Mouse (Mus musculus): Measurements from ENCODE around the gene Hsd11b1. TPM values are rescaled to one million over a fixed set of nuclear protein-coding genes. Genes with fewer than 3 reads are reported as not detected.

The Hsd11b1 gene
- total RNA-seq, 2 experiments from 2014 or later: 24.1 to 24.9 TPM

DNA sequence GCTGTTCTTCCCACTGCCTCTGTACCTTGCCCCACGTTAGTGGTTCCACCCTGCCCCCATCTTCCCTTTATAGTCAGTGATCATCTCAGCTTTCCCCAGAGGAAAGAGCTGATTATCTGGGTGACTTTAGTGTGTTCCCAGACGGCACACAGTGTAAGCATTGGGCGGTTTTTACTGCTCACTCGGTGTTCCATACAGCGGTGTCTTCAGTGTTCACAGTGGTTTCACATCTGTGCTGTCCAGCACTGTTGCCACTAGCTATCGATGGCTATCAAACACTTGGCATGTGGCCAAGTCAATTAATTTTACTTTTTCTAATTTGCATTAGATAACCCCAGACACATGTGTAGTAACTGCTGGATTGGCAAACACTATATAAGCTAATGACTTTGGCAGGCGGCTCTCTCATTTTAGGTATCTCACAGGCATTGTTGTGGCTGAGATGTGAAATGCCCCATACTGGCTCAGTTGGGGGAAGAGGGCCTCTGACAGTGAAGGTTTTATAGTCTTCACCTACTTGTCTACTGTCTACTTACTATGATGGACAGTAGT is 20.4 kb upstream of the Hsd11b1 start:
- intact Hi-C loops (cut with DNase I): no loop called here
- no peak for DNase-seq (ENCODE audit: low spot score in 2 of 2)

DNA sequence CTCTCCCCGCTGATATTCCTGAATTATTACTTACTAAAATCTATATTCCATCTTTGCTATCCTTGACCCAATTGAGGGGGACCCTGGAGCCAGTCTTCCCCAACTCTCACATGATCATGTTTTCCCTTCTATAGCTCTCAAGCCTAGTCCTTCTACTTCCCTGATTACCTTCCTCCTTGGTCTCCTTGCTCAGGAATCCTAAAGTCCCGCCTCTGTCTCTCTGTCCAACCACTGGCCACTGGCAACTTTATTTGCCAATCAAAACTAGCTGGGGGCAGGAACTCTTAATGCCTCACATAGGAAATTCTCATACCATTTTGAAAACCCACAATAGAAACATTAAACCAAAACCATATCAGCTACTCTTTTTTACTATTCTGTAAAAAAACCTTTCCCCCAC is 17.5 kb upstream of the Hsd11b1 start:
- intact Hi-C loops (cut with DNase I): no loop called here
- no peak for DNase-seq (ENCODE audit: low spot score in 2 of 2)

DNA sequence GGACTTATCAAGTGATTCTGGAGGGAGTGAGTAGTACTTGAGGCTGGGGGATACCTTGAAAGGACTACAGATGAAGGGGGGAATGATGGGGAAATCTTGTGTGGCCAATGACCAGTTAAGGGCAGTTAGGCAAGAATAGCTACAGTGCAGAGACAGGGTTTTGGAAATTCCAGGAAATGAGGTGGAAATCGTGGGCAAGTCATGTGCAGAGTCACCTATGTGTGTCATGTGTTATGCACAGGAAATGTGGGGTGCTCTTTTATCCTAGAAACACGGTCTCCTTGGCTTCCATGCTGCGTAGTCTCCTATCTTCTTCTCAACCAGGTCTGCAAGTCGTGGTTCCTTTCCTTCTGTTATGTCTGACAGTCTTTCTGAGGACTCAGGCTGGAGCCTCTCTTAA is 15.6 kb upstream of the Hsd11b1 start:
- intact Hi-C loops (cut with DNase I): no loop called here
- no peak for DNase-seq (ENCODE audit: low spot score in 2 of 2)

DNA sequence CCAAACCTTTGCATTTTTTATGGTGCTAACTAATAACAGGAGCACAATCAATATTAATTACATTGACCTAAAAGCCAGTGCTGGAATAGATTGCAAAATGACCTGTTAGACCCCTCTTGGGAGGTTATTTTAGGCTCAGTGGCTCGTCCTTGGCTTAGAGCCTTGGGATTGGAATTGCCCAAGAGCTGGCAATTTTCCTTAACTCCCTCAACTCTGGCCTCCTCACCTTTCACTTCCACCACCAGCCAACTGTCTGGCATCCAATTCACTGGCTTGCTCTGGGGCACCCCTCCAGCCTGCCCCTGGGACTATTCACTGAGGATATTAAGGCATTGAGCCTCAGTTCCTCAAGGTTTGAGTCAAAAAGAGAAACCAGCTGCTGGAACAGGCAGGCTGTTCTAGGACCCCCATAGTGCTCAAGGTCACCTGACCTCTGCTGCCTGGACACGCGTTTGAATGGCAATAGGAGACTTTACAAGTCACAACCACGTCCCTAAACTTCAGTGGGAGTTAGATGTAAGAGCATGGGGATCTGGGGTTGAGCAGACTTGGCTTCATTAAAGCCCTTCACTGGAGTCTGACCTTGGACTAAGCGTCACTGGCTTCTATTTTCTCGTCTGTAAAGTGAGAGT is 14.7 kb upstream of the Hsd11b1 start:
- DNase-seq (ENCODE audit: low spot score in 2 of 2): no peak
- intact Hi-C loops (cut with DNase I): no loop called here

DNA sequence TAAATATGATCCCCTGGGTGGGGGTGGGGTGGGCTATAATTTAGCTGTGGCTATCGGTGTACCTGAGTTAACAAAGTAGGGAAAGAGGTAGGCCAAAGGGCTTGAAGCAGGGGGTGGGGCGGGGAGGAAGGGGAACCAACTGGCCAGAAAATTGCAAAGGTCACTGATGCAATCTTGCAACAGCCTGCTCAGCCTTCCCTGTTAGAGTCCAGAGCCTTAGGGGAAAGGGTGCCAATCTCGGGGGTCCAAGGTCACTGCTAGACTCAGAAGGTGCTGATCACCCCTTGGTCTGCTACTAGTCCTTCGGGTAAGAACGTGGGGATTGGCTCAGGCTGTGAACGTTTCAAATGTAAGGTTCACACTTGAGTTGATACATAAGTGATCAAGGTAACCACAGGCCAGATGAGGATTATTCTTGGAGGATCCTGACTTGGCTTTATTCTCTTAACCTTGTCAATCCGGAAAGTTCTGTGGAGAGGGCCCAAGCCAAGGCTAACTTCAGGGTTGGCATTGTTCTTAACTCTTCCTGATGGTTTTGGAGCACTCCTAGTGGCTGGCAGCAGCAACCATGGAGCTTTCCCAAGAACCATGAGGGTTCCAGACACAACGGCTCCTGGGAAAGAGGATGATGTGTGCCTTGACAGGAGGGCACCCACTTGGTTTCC is 10.7 kb upstream of the Hsd11b1 start:
- intact Hi-C loops (cut with DNase I): loop anchor here (5.0 kb wide), 1 partner anchor 43 kb away; no protein-coding TSS in a partner anchor

DNA sequence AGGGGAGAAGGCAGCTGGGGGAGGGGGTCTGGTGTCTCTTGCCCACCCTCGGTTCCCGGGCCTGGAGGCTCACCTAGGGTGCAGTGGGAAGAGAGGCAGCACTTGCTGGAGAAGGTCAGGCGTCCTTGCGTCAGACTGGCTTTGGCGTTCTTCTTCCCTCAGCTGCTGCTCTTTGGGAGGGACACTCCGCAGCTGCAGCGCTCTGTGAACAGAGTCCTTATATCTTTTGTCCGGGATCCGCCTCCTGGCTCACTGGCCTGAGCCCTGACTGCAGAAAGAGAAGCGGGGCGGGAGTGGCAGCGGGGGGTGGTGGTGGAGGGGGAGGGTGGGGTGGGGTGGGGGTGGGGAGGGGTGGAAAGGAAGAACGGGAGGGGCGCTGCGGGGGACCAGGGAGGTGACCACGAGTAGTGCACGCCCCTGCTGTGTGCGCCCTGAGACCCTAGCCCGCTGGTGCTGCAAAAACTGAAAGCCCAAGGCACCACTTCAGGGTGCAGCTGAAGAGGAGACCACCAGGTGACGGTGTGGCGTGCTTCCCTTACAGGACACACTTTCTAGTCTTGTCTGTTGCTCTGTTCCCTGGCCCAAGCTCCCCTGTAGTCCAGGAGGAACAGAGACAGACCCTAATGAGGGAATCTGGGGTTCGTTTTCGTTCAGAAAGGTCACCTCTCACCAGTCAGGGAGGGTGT is 9.2 kb upstream of the Hsd11b1 start, which contains the start of gene G0s2:
G0s2 (minus strand) TSS at position 302 of the 686 bp plus-strand sequence.
- intact Hi-C loops (cut with DNase I): loop anchor here (5.0 kb wide), 1 partner anchor 44 kb away; no protein-coding TSS in a partner anchor
- DNase-seq (ENCODE audit: low spot score in 2 of 2): peak; percentile 49 to 64

More for the DNA sequence above, 10.7 kb upstream of the Hsd11b1 start:
- DNase-seq (ENCODE audit: low spot score in 2 of 2): no peak

DNA sequence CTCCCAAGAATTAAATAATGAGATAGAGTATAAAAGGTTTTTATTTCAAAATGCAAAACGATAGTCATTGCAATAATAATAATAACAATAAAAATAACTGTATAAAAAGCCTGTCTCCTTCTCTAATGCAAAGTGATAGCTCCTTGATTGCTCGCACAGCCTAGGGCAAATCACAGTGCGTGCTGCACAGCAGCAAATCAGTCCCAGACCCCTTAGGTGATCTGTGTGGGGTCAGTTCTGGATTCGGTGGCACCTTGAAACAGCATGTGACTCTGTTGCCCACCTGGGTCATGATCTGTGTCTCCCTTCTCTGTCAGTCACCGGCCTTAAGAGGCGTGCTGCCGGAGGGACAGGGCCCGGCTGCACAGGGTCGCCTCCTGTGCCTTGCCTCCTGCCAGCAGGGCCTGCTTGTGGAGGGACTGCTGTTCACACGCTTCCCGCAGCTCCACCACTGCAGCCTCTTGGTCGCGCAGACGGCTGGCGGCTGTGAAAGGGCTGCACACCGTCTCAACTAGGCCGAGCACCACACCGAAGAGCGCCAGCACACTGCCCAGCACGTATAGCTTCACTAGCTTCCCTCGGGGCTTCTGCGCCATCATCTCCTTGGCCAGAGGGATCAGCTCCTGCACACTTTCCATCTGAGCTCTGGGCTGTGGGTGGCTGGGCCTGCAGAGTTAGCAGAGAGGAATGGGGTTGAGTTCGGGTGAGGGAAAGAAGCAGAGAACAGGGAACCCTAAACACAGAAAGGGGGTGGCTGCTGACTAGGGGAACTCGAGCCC is 8.5 kb upstream of the Hsd11b1 start:
- DNase-seq (ENCODE audit: low spot score in 2 of 2): peak in 1 of 2 experiments; percentile 21
- intact Hi-C loops (cut with DNase I): loop anchor here (5.0 kb wide), 1 partner anchor 45 kb away; no protein-coding TSS in a partner anchor

DNA sequence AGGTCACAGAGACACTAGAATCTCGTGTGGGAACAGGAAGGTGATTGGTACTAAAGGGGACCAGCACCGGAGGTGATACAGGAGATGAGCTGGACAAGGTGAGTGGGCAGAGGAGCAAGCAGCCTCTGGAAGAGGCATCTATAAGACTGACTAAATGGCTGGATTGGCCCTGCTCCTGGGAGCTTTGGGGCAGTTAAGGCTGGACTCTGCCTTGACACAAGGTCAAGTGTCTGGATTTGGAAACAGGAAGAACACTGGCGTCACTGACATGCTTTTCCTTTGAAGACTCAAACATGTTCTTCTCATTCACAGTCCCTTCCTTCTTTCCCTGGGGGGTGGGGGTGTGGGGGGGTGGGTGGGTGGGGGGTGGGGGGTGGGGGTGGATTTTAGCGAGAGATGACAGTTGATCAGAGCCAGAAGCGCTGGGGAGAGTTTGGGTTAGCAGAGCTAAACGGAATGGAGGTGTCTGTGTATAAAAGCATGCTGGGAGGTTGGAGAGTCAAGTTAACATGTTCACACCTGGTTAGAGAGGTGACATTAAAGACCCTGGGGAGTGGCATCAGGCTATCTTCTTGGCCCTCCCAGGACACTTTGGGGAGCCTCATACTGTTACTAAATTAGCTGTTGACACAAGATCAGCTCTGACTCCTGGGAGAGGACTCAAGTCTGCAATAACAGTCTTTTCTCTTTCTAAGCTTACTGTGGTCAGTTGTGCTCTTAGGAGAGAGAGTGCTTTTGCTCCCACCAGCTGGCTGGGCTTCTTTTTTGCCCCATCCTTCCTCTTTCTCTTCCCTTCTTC is 7.3 kb upstream of the Hsd11b1 start:
- no peak for DNase-seq (ENCODE audit: low spot score in 2 of 2)
- intact Hi-C loops (cut with DNase I): loop anchor here (5.0 kb wide), 1 partner anchor 46 kb away; no protein-coding TSS in a partner anchor

DNA sequence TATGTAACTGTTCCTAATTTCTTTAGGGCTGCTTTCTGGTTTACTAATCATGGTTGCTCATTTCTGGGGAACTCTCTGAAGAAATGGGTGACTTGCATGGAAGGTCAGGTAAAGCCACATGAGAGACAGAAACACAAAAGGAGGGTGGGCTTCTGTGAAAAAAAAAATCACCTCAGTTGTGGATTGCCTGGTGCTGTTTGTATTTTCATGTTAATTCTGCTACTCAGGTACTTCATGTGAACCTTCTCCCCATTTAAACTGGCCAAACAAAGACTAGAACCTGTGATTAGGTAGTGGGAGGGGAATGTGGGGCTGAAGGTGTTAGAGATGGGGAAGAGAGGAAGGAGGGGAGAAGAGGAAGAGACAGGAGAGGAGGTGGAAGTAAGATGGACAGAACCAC is 1.9 kb upstream of the Hsd11b1 start:
- no peak for DNase-seq (ENCODE audit: low spot score in 2 of 2)
- intact Hi-C loops (cut with DNase I): no loop called here

DNA sequence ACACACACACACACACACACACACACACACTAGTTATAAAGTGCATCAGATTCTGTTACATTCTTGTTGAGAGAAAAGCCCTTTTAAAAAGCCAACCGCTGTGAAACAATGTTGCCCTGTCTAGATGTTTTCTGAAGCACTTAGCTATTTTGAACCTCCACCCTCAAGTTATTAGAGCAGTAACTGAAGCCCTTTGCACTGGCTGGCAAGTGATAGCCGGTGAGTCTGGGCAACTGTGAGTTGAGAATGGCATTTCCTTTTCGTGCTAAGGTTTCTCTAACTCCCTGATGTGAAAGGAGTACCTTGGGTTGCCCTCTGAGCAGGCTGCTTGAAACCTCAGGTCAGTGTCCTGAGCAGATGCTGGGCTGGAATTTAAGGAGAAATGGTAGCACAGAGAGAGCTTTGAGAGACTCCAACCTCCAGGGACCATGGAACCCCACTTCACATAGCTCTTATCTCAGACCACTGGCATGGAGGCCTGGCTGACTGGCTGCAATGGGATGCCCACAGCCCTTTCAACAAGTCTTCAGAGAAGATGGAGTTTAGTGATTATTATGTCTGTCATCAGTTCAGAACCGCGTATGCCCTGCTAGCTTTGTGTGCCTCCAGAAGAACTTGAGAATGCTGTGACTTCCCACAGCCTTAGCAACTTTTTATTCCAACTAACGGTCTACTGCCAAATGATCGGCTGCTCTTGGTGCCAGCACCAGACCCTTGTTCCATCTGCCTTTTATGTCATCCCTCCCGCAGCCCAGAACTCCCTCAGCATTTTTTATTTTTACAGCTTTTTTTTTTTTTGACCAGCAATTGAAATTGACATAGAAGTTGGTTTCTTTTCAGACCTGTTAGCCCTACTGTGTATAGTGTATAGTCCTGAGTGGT is 608 bp downstream of the Hsd11b1 start:
- DNase-seq (ENCODE audit: low spot score in 2 of 2): no peak
- intact Hi-C loops (cut with DNase I): no loop called here

DNA sequence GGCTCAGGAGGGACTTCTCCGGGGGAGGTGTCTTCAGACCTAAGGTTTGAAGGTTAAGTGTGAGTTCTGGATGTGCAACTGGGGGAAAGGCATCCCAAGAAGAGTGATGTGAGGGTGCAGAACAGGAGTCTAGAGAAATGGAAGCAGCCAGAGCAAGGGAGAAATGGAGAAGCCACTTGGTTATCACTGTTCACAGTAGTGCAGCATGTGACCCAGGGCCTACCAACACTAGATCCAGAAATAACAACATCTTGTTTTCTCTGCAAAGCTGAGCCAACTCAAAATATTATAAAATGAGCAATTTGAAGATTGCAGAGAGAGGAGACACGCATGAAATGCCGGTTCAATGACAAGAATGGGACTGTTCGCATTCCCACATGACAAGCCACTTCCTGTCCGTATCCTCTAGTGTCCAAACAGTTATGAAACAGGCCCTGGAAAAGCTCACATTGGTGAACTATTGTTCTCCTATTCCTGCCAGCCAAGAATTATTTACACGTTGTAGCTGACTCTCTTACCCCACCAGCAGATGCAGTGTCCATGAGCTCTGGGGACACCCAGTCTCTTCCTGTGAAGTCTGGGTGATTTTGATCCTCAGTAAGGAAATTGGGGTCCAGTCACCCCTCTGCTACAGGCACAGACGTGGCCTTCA is 1.9 kb downstream of the Hsd11b1 start:
- intact Hi-C loops (cut with DNase I): no loop called here

DNA sequence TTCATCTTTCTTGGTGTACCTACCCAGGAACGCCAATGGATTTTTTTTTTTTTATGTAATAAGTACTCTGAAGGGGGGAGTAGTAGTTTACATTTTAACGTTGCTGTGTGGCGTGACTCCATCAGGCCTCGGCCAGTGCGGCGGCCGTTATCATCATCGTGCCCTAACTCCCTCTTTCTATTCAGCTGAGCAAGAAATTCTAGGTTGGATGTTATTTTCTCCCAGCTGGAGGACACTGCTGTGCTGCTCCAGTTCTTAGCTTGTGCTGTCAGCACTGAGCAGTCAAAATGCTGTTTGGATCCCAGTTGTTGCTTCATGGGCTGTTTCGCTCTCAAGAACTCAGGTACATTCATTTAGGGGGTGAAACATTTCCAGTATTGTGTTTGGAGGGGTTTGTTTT is 4.3 kb downstream of the Hsd11b1 start:
- intact Hi-C loops (cut with DNase I): no loop called here

More for the DNA sequence above, 1.9 kb downstream of the Hsd11b1 start:
- no peak for DNase-seq (ENCODE audit: low spot score in 2 of 2)

DNA sequence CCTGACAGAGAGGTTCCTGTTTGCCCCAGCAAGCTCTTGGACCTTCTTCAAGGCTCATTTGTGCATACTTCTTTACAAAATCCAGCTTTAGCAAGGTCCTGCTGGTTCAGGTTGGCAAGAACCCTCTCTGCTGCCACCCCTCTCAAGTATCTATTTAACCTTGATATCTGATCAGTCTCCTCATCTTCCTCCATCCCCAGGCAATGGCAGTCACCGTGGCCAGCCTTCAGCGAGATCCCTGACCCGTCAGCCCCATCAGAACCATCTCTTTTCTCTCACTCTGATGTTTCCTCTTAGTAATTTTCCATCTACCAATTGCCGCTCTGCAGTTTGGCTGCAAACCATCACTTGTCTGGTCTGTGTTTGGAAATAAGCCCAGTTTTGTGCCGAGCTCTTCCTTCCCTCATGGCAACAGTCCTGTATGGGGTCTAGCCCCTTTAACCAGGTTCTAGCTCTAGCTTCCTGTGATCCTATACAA is 7.2 kb downstream of the Hsd11b1 start:
- intact Hi-C loops (cut with DNase I): loop anchor here (2.0 kb wide), 2 partner anchors 68 to 120 kb away; no protein-coding TSS in a partner anchor

More for the DNA sequence above, 4.3 kb downstream of the Hsd11b1 start:
- DNase-seq (ENCODE audit: low spot score in 2 of 2): no peak

DNA sequence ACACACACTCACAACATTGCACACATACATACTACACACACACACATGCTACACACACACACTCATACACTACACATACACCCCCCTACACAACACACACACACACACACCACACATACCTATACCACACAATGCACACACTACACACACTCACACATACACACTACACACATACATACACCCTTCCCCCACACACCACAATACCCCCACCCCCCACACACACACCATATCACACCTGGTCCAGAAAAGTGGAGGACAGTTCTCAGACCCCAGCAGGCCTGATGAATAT is 7.6 kb downstream of the Hsd11b1 start:
- DNase-seq (ENCODE audit: low spot score in 2 of 2): no peak
- intact Hi-C loops (cut with DNase I): loop anchor here (2.0 kb wide), 2 partner anchors 69 to 121 kb away; no protein-coding TSS in a partner anchor

More for the DNA sequence above, 7.2 kb downstream of the Hsd11b1 start:
- DNase-seq (ENCODE audit: low spot score in 2 of 2): no peak

DNA sequence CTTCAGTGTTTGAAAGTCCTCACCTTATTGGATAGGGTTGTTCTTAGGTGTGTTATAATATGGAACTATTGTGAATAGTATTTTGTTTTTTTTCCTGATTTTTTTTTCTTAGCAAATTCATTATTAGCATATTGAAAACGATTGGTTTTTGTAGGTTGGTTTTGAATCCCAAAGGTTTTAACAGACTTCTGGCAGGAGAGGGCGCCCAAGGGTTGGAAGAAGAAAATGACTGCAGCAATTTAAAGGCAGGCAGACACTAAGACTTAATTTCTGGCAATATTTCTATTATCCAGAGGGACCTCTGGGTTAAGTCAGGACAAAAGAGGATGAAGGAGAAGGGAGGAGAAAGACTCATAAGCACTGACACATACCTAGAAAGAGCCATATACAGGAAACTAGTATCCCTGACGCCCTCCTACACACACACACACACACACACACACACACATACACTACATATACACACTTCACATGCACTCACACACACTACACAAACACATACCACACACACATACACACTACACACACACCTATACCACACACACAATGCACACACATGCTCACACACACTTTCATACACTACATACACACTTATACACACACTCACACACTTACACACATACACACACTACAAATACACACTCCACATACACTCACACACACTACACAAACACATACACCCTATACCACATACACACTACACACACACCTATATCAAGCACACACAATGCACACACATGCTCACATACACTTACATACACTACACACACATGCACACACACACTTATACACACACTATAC is 8.2 kb downstream of the Hsd11b1 start:
- DNase-seq (ENCODE audit: low spot score in 2 of 2): peak; percentile 71 to 75
- intact Hi-C loops (cut with DNase I): loop anchor here (2.0 kb wide), 3 partner anchors 47 to 121 kb away; no protein-coding TSS in a partner anchor

DNA sequence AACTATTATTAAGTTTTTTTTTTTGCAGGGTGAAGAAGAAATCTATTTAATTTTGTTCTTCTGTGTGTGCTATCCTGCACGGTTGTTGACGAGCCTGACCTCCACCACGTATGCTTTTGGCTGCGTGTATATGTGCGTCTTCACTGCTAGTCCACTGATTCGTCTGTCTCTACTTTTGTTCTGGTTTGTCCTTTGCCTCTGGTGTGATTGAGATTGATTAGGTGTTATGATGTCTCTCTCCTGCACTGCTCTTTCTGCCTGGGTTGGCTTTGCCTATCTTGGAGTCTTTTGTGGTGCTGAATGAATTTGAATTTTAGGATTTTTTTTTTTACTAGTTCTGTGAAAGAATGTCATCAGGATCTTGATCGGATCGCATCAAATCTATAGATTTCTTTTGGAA is 8.8 kb downstream of the Hsd11b1 start:
- no peak for DNase-seq (ENCODE audit: low spot score in 2 of 2)
- intact Hi-C loops (cut with DNase I): loop anchor here (2.0 kb wide), 1 partner anchor 46 kb away; no protein-coding TSS in a partner anchor

Data from left cerebral cortex, postnatal 25 days (tissue).